Mouse (Mus musculus) G1E-ER4 (cell line): ENCODE measurements around the gene Olfr525. TPM values are rescaled to one million over a fixed set of nuclear protein-coding genes. Genes with fewer than 3 reads are reported as not detected.

Source experiments
- GATA1 ChIP-seq: IDR thresholded peaks from one replicate; pipeline ENCODE4 v1.8.0; 2012; ENCODE audit warnings: low read length, inconsistent platforms
- polyA plus RNA-seq: library from polyadenylated mRNA; stranded (reverse); fragments of >175 nt; gene quantifications from 2 replicates; pipeline ENCODE4 v1.2.3, GENCODE M21; 2012

The Olfr525 gene
- not detected in 2 replicates for polyA plus RNA-seq

DNA sequence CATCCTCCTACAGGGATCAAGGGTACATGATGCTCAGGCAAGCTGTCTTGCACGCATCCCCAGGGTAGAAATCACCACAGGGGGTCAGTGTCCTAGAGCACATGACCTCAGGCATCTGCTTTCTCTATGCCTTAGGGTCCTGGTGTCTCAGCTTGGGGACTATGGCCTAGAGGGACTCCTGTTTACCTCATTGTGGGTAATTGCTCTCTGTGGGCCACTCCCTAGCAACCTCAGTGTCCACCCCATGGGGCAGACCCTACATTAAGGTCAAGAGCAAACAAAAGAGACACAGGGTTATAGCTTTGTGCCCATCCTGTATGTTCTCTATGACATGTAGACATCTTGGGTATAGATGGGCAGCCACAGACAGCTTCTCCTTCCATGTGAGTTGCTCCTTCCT is at the start of gene Olfr525:
TSS of gene Olfr525 (plus strand) at position 301 of the 400 bp plus-strand sequence.
- no peak for TF ChIP-seq GATA1

- no peak for TF ChIP-seq GATA1
These were observed 24.9 kb upstream of the Olfr525 start for GRCm38 (mm10) chr7:140295746-140296145.

GRCm38 (mm10) chr7:140296876-140297275 is 23.8 kb upstream of the Olfr525 start:
- TF ChIP-seq GATA1 = no peak

GRCm38 (mm10) chr7:140299416-140299815 is 21.2 kb upstream of the Olfr525 start:
- TF ChIP-seq GATA1 = no peak

DNA sequence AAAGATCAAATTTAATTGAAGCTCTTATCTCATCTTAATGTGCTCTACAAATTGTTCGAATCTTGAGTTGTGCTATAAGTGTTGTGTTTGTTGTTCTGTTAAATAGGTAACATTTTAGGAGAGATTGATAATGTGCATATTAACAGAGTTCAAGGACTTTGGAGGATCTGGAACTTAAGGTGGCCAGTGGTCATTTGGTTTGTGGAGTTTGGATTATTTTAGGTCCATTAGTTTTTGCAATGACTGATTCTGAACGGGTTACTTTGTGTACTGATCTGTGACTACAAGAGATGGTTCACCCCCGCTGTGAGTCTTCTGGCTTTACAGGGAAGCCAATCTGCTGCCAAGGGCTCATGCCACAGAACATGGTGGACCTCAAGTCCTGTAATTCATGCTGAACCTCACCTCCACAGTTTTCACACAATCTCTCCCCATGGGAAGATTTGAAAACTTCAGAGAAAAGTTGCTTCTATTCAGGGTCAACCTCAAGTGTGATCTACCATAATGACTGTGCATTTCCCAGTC is 735 bp upstream of the Olfr525 start:
- no peak for TF ChIP-seq GATA1

DNA sequence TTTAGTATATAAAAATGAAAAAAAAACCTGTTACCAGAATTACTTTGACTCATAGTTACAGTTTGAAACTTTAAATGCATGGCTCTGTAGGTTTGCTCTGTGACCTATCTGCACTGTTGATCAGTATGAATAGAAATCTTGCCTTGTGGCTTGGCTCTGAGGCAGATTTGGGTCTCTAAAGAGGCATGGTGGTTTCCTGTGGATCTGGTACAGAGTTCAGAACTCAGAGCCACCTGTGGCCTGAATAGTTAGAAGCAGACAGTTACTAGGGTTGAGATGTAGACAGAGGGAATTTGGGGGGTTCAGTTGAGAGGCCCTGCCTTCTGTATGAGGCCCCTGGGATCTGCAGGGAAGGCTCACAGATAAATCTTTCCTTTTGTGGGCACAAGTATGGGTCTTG is 477 bp downstream of the Olfr525 start:
- TF ChIP-seq GATA1 = no peak

DNA sequence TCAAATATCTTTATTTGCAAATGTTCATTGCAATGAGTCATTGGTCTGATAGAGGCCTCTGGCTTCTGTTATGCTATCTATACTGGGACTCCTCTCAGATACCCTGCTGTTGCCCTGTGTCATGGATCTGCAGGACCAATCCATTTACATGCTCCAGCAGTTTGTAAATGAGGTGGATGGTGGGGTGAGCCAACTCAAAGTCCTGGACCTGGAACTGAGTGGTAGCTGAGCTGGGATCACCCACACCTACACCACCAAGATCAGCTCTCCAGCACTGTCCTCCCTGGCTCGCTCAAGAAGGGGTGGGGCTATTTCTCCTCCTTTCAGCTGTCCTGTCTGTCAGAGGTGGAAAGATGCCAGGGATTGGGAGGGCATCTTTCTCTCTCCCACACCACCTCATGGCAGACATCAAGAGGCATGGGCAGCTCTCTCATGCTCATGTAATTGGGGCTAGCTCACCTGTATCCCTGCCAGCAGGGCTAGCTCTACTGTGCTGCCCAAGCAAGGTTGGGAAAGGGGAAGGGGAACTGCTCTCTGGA is 9.2 kb downstream of the Olfr525 start:
- TF ChIP-seq GATA1 = no peak

- no peak for TF ChIP-seq GATA1
These were observed 13.1 kb downstream of the Olfr525 start, which contains the start of gene Olfr527 for GRCm38 (mm10) chr7:140333717-140334116. Olfr527 (plus strand) TSS chr7:140334017.

- TF ChIP-seq GATA1 = no peak
These were observed 40.9 kb downstream of the Olfr525 start, which contains the start of gene Olfr60 for GRCm38 (mm10) chr7:140361571-140361970. Olfr60 (minus strand) TSS chr7:140361671.

GRCm38 (mm10) chr7:140374300-140374699 is 53.6 kb downstream of the Olfr525 start:
- TF ChIP-seq GATA1 = no peak

GRCm38 (mm10) chr7:140376231-140376630 is 55.6 kb downstream of the Olfr525 start, which contains the start of gene Olfr530:
Olfr530 (minus strand) TSS chr7:140376331.
- no peak for TF ChIP-seq GATA1

DNA sequence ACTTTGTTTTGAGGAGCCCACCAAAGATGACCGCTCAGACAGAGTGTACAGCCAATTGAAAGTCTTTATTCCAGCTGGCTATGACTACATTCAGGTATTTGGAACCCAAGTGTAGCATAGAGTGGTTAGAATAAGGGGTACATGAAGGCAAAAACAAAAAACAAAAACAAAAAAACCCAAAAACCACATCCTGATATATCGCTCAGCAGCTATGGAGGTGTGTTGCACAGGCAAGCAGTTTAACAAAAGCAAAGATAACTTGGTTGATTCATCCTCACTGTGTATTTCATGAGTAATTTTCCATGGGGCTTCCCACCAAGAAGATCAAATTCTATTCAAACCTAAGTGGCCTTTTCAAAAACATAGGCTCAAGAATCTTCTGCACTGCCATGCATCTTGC is 56.3 kb downstream of the Olfr525 start:
- no peak for TF ChIP-seq GATA1

Other genes with a start within 250 kb of the Olfr525 start
- gene Caly, start 238.3 kb upstream of the Olfr525 start, polyA plus RNA-seq = not detected in 2 replicates
- gene Prap1, start 227.5 kb upstream of the Olfr525 start, polyA plus RNA-seq = not detected in 2 replicates
- 0.23 TPM in 1 of 2 replicates, not detected in the other for gene Fuom, start 218.4 kb upstream of the Olfr525 start, polyA plus RNA-seq
- 1.8 and 5.9 TPM in 2 replicates for gene Paox, start 205.1 kb upstream of the Olfr525 start, polyA plus RNA-seq
- gene Echs1, start 204.4 kb upstream of the Olfr525 start, polyA plus RNA-seq = 3.0 and 10.6 TPM in 2 replicates
- 10.4 and 13.4 TPM in 2 replicates for gene Mtg1, start 183.3 kb upstream of the Olfr525 start, polyA plus RNA-seq
- gene Sprn, start 166.0 kb upstream of the Olfr525 start, polyA plus RNA-seq = not detected in 2 replicates
- not detected in 2 replicates for gene Olfr522, start 156.1 kb upstream of the Olfr525 start, polyA plus RNA-seq
- gene Olfr523, start 147.6 kb upstream of the Olfr525 start, polyA plus RNA-seq = not detected in 2 replicates
- gene Olfr524, start 114.9 kb upstream of the Olfr525 start, polyA plus RNA-seq = not detected in 2 replicates
- not detected in 2 replicates for gene Cd163l1, start 102.6 kb upstream of the Olfr525 start, polyA plus RNA-seq
- gene 5830411N06Rik, start 73.6 kb upstream of the Olfr525 start, polyA plus RNA-seq = not detected in 2 replicates
- gene Olfr527, start 13.2 kb downstream of the Olfr525 start, polyA plus RNA-seq = not detected in 2 replicates
- not detected in 2 replicates for gene Olfr60, start 40.8 kb downstream of the Olfr525 start, polyA plus RNA-seq
- gene Olfr530, start 55.5 kb downstream of the Olfr525 start, polyA plus RNA-seq = not detected in 2 replicates
- gene Olfr531, start 82.1 kb downstream of the Olfr525 start, polyA plus RNA-seq = not detected in 2 replicates
- not detected in 2 replicates for gene Olfr532, start 100.8 kb downstream of the Olfr525 start, polyA plus RNA-seq
- gene Olfr533, start 142.5 kb downstream of the Olfr525 start, polyA plus RNA-seq = not detected in 2 replicates
- gene Olfr535, start 163.4 kb downstream of the Olfr525 start, polyA plus RNA-seq = not detected in 2 replicates
- gene Olfr536, start 186.5 kb downstream of the Olfr525 start, polyA plus RNA-seq = not detected in 2 replicates
- not detected in 2 replicates for gene Olfr538, start 247.0 kb downstream of the Olfr525 start, polyA plus RNA-seq